Comparison of ENCODE assay signal across 17 mouse cellular contexts in genomic region chr3:85310401-85310989, GRCm38 (mm10).
DNase-seq lines count a peak whose midpoint lies in the region; ATAC-seq and TF ChIP-seq lines count a peak whose summit lies in the region.
"Had no signal": no experiment of that assay in that cellular context is flagged by ENCODE, and none has a peak within 500 bp of the region (broad histone marks: within the 10 kb centered on the region; RNA-seq: fewer than 3 reads in every experiment).

No protein-coding gene starts in this region.

- TF ChIP-seq CTCF in left cerebral cortex, adult 2 months (IDR thresholded peaks at IDR 0.05): no peak

- DNase-seq in NIH3T3 (ENCODE audit: low read depth) (peak; percentile 2), MN1 (ENCODE audit: low spot score) (no peak)
- DNase-seq in left cerebral cortex, adult 2 months (ENCODE audit: extremely low spot score in 1 of 2, low spot score in 2 of 2): peak; percentile 51 to 69
- peak; percentile 72 to 81 for DNase-seq in right cerebral cortex, postnatal 10 days (ENCODE audit: low spot score in 2 of 2)
- no peak for DNase-seq in yolk sac, embryonic 10.5 days (ENCODE audit: low spot score)
- DNase-seq in neural tube, embryonic 10.5 days (ENCODE audit: extremely low spot score, low spot score): no peak
- DNase-seq: adrenal gland, postnatal 36 days; forebrain, postnatal 0 days; lung, adult 18-20 months had no signal

- no peak overlapping the region for H3K4me3 ChIP-seq in left cerebral cortex, adult 2 months
- H3K4me3 ChIP-seq: heart, embryonic 15.5 days; midbrain, embryonic 15.5 days; neural tube, embryonic 12.5 days had no signal

- ATAC-seq in common myeloid progenitor, adult 5-6 weeks (replicated peaks; ENCODE audit: low read depth, poor library complexity, severe bottlenecking): 0 out of 2 replicates have a peak, but pooled peaks have one; percentile 32
- ATAC-seq: activated CD4-positive, CD25-positive, alpha-beta regulatory T cell, adult 4 months; forebrain, postnatal 0 days; inflammation-experienced regulatory T-cells, adult 6 months; midbrain, embryonic 15.5 days had no signal

- H3K27ac ChIP-seq in left cerebral cortex, adult 2 months: peak overlapping the region; percentile 93
- H3K27ac ChIP-seq: heart, embryonic 15.5 days; macrophage; midbrain, embryonic 15.5 days; neural tube, embryonic 12.5 days; stomach, postnatal 0 days had no signal

- intact Hi-C loops in left cerebral cortex, adult 2 months (cut with DNase I): loop anchor here (1.0 to 10.0 kb wide), 12 partner anchors 45 to 356 kb away; no protein-coding TSS in a partner anchor

Comparison
In these comparisons a context has a peak if more than half of its experiments do, and no peak if none do; other contexts are left out.
1. DNase-seq: peak in NIH3T3 (single experiment), left cerebral cortex, adult 2 months (2 of 2) and right cerebral cortex, postnatal 10 days (2 of 2); none in yolk sac, embryonic 10.5 days (single experiment), MN1 (single experiment) and neural tube, embryonic 10.5 days (single experiment).